Mouse (Mus musculus): ENCODE data around the gene Gucy1b1.

The Gucy1b1 gene

DNA sequence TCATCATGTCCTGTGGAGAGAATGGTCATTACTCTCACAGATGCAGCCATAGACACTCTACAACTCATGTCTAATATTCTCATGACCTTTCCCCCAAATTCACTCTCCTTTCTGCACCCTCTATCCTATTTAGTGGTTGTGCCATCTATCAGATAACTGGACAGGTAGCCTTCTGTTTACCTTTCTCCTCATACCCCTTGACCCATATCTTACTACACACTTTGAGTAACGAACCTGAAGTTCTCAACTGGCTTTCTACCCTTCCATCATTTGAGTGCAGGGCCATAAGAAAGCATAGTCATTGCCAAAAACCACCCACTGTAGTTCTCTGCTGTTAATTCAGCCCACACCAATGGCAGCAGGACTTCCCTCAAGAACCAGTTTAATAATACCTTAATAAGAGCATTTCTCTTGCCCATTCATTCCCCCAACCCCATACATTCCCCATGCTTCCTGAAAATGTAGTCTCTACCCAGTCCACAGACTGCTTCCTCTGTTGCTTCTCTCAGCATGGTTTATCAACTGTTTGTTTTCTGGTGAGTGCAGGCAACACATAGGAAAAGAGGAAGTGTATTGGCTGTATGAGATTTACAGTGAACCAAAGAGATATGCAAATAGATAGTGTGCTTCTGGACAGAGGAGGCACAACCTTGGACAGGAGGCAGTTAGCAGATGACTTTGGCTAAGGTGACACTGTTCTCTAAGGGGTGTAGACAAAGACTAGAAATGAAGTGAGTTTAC lies 44.3 kb downstream of the Gucy1b1 start:
- DNase-seq, result no peak

DNA sequence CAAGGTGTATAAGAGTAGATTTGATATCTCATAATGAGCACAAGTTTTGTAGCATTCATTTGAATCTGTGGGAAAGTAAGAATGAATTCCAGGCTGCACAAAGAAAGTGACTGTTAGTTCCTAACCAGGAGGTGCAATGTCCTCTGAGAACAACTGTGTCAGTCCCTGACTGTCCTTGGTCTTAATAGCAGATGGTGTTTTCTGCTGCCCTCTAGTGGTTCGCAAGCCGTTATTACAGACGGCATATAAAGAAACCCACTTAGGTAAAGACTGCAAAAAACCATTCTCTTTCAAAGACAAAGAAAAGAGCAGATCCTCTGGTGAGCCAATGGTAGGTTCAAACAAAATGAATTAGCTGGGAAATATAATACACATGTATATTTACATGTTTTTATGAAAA lies 45.3 kb downstream of the Gucy1b1 start:
- DNase-seq, result peak; percentile 50

DNA sequence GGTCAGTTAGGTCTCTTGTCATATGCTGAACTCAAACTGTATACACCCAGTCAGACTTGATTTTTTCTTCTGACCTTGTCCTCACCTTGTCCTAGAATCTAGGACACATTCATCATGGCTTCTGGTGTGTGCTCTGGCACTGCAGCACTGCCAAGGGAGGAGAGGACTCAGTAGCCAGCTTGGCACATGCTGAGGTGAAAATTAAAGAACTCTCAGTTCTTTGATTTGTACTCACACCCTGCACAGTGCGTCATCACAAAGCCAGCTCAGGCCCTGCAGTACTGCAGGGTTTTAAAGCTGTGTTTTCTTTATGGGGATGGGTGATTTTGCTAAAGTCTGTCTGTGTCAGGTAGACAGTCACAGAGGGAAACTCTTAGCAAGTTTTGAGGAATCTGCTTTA lies 47.2 kb downstream of the Gucy1b1 start:
- peak; percentile 31 for DNase-seq

DNA sequence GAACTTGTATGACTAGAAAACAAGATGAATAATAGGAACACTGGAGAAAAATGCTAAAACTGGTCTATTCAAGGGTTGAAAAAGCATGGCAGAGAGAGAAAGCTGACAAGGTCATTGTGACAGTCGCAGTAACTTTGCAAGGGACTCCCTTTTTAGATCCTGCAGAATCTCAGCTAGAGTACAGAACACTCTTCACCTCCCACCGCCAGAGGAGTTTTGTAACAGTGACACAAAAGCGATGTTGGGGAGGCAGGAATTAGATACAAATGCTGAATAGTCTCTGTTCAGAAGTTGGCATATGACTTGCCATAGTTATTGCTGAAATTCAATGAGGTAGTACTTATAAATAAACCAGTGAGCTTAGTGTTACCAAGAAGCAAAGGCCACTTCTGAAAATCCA lies 51.4 kb downstream of the Gucy1b1 start:
- DNase-seq, result no peak

DNA sequence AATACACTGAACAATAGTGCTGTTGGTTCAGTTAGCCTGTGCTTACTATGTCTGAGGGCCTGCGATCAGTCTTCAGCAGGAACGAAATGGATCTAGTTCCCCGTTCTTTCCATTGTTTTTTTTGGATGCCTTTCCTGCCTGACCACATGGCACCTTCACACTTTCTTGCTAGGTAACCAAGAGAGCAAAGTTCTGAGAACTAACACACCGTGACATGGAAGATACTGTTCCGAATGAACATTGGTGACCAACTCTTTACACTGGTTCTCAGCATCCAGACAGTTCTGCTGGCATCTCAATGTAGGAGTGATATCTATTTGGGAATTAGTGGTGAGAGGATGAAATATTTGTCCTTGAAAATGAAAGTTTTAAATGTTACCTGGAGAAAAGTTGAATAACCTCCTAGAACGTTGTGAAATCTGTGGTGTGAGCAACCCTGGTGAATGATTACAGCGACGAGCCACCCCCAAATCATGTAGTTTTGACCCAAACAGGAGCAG lies 52.0 kb downstream of the Gucy1b1 start:
- DNase-seq, result no peak

DNA sequence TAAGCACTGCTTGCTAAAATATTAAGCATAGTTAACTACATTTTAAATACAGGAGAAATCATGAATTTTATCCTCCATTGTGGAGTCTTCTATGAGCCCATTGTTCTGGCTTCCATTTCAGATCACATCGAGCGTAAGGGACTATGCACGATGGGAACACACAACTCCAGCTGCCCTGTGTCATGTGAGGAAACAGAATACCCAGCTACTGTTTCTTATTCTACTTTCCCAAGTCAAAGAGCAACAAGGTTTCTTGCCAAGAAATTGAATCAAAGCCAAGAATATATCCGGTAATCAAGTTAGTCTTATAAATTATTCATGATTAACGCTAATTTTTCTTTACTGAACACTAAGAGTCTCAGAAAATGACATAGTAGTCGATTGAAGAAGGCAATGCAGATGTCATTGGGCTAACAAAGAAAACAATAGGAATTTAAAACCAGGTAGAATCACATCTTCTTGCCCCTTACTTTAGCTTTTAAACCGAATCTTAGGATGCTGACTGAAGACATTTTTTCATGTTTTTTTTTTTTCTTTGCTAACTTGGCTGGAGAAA lies 60.3 kb downstream of the Gucy1b1 start:
- DNase-seq, result no peak

DNA sequence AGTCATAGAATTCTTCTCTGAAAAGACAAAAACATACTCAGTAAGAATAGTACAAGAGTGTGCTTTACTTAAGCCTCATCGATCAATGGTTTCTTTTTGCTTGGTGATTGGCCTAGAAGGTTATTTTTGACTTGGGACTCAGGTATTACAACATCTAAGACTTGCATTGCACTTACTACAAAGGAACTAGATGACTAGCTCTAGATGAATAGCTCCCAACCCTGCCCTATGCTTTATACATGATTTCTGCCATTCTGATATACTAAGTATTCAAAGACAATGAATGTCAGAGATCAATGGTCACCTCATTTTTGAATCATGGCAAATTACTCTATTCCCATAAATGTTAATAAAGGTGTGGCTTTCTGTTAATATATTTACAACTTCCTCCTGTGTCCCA lies 67.5 kb downstream of the Gucy1b1 start:
- no peak for DNase-seq

DNA sequence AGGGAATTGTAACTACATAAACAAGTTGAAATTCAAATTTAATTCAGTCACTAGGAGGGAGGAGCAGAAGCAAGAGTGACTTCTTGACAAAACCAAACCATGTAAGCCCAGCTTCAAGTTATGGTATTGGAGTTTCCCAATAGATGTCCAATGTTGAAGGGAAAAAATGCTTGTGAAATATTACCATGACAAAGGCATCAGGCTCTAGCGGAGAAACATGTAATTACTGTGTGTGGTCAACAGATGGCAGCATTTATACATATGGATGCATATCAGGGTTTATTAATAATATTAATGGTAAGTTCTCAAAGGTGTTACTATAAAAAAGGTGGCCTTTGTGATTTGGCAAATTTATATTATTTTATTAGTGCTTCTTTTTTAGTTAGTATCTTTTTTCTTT lies 78.5 kb downstream of the Gucy1b1 start:
- DNase-seq, result peak; percentile 21

DNA sequence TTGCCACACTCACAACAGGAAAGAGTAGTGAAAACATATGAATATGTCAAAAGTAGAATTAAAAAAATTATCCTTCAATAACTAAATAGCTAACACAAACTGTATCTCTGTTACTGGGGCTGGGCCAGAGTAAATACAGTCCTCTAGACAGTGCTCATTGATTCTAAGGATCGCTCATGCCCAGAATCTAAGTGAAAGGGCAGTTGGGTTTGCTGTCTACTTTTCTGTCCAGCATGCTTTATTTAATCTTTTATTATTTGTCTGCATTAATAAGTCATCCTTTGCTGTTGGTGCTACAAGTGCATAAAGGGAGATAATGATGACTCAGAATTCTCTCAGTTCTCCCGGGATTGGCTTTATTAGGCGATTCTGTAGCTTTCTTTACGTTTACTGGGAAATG lies 79.1 kb downstream of the Gucy1b1 start:
- no peak for DNase-seq

DNA sequence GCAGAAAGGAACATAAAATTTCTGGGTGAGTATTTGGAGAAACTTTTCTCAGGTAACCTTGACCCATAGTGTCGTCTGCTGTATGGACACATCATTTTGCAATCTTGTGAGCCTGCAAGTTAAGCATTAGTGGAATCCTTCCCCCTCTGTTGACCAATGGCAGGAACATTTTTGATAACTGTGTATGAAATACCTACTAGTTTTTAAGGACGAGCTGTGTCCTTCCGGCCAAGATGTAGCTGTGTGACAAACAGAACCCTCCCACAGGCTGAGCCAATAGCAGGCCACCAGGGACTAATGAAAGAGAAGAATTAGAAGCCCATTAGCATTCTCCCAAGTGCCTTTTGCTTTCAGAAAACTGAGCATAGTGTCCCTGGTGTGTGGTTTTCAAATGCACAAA lies 84.0 kb downstream of the Gucy1b1 start:
- no peak for DNase-seq

DNA sequence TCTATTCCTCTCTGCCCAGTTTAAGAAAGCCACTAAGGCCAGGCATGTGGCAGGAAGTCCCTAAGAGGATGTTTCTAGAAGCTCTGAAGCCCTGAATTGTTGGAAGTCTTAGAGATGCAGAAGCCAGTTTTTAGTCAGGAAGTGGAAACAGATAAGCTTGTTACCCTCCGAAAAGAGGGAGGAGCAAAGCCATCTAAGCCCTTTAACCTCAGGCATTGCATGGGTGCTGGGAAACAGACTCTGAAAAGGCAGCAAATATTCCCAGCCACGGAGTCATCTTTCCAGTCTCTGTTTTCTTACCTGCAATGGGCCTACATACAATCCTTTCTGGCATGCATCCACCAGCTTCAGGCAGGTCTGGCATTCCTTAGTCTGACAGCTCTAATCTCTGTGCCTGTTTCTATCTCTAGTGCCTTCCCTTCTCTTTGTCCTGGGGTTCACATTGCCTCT lies 84.8 kb downstream of the Gucy1b1 start:
- DNase-seq, result no peak

DNA sequence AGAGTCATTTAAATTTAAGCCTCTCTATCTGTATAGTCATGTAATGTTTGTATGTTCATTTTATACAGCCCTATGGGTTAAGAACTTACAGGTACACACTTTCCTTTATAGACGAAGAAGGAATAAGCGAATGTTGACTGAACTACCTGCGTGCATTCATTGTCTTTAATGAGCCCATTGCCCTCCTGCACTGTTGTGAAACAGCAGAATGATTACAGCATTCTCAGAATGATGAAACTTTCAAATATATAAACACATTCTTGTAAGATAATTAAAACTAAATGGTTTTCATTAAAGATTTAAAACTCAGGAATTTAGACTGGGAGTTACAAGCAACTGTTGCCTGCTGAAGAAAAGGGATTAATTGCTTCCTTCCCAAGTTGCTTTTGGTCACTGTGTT lies 86.9 kb downstream of the Gucy1b1 start:
- no peak for DNase-seq

DNA sequence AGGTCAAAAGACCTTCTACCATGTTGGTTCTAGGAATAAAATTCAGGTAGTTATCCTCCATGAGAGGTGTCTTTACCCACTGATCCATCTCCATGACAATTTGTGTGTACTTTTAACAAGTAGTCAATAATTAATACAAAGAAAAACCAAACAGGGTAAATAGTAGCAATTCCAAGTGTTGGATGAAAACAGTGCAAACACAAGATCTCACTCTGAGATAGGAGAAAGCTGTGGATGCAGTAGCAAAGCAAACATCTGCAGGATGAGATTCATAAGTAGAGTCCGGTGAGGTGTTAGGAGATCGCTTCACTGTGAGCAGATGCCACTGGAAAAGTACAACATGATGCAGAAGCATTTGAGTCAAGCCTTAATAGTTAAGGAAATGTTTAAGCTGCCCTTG lies 88.4 kb downstream of the Gucy1b1 start:
- DNase-seq, result no peak

DNA sequence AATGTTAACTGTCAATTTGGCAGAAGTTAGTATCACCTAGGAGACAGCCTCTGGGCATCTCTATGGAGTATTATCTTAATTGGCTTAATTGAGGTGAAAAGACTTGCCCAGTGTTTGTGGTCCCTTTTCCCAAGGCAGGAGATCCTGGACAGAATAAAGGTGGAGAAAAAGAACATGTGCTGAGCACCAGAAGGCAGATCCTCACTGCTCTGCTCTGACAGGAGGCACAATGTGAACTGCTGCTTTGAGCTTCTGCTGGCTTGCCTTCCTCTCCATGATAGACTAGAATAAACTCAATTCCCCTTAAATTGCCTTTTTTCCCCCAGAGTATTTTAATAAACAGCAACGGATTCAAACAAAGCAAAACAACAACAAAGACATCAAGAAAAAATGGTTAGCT lies 89.4 kb downstream of the Gucy1b1 start:
- no peak for DNase-seq

DNA sequence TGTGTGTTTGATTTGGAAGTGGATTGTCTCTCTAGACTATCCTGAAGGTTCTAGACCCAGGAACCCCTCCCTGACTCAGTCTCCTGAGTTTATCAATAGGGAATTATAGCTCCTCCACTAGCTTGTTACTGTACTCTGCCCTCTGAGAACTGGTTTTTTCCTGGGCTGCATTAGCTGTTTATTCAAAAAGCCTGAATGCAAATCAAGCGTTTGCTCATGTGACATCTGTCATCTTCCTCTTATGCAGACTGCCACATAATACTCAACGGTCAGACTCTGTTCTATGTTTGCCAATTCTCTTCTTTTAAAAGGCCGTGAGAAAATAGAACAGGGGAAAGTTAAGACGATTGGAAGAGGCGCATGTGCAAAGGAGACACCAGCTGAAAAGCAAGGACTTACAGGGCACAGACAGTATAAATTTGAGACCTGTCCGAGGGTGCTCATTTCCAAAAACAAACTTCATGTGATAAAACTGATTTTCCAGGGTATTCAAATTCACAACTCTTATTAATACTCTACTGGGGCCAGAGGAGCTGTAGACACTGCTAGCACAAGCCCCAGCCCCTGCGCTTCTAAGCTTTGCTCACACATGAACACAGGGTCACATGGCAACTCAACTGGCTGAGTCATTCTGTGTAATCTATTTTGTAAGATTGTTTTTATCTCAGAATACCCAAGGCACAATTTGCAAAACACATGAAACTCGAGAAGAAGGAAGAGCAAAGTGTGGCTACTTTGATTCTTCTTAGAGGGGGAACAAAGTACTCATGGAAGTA lies 91.2 kb downstream of the Gucy1b1 start:
- no peak for DNase-seq

Data from cerebellum, adult 9-11 months (tissue).